Mouse (Mus musculus) gonadal fat pad, adult 2 months (tissue): ENCODE measurements around the gene Tyrp1. TPM values are rescaled to one million over a fixed set of nuclear protein-coding genes. Genes with fewer than 3 reads are reported as not detected.

ENCODE experiments used
- DNase-seq: peaks from one replicate; pipeline ENCODE4 v3.0.0-alpha.2; 2012; ENCODE audit warnings: low read depth
- polyA plus RNA-seq: library from polyadenylated mRNA; depleted of rRNA; stranded (reverse); fragments of >200 nt; gene quantifications from 2 replicates; pipeline ENCODE4 v1.2.3, GENCODE M21; 2012; rRNA removed

Tyrp1 gene
- polyA plus RNA-seq, result not detected in 2 replicates

GRCm38 (mm10) chr4:80834050-80834449 lies at the start of gene Tyrp1:
Tyrp1 (plus strand) TSS chr4:80834123.
- DNase-seq, result no peak

- no peak for DNase-seq
Observed at GRCm38 (mm10) chr4:80788339-80788738, 45.6 kb upstream of the Tyrp1 start.

- DNase-seq, result no peak
Observed at GRCm38 (mm10) chr4:80819511-80819910, 14.4 kb upstream of the Tyrp1 start.

GRCm38 (mm10) chr4:80821945-80822344 lies 12.0 kb upstream of the Tyrp1 start:
- DNase-seq, result no peak

- no peak for DNase-seq
Observed at GRCm38 (mm10) chr4:80828232-80828631, 5.7 kb upstream of the Tyrp1 start.

GRCm38 (mm10) chr4:80839317-80839716 lies 5.4 kb downstream of the Tyrp1 start:
- no peak for DNase-seq

- DNase-seq, result no peak
Observed at GRCm38 (mm10) chr4:80841980-80842379, 8.1 kb downstream of the Tyrp1 start.

GRCm38 (mm10) chr4:80843752-80844151 lies 9.8 kb downstream of the Tyrp1 start:
- DNase-seq, result no peak

- DNase-seq, result no peak
Observed at GRCm38 (mm10) chr4:80846052-80846451, 12.1 kb downstream of the Tyrp1 start.

- DNase-seq, result no peak
Observed at GRCm38 (mm10) chr4:80852590-80853425, 18.9 kb downstream of the Tyrp1 start.

GRCm38 (mm10) chr4:80855495-80855894 lies 21.6 kb downstream of the Tyrp1 start:
- DNase-seq, result no peak

- DNase-seq, result no peak
Observed at GRCm38 (mm10) chr4:80862962-80863361, 29.0 kb downstream of the Tyrp1 start.

- no peak for DNase-seq
Observed at GRCm38 (mm10) chr4:80863906-80864305, 30.0 kb downstream of the Tyrp1 start.

- no peak for DNase-seq
Observed at GRCm38 (mm10) chr4:80864511-80864922, 30.6 kb downstream of the Tyrp1 start.

- DNase-seq, result no peak
Observed at GRCm38 (mm10) chr4:80866065-80866464, 32.1 kb downstream of the Tyrp1 start.

GRCm38 (mm10) chr4:80869598-80869997 lies 35.7 kb downstream of the Tyrp1 start:
- no peak for DNase-seq

GRCm38 (mm10) chr4:80872847-80873644 lies 39.1 kb downstream of the Tyrp1 start:
- no peak for DNase-seq

GRCm38 (mm10) chr4:80874121-80874859 lies 40.4 kb downstream of the Tyrp1 start:
- DNase-seq, result no peak

- DNase-seq, result no peak
Observed at GRCm38 (mm10) chr4:80875055-80875454, 41.1 kb downstream of the Tyrp1 start.

GRCm38 (mm10) chr4:80881996-80882599 lies 48.2 kb downstream of the Tyrp1 start:
- no peak for DNase-seq

GRCm38 (mm10) chr4:80886631-80887030 lies 52.7 kb downstream of the Tyrp1 start:
- no peak for DNase-seq

GRCm38 (mm10) chr4:80891004-80891403 lies 57.1 kb downstream of the Tyrp1 start:
- DNase-seq, result no peak
